Mouse (Mus musculus): ENCODE results near the gene Samd13. TPM values are rescaled to one million over a fixed set of nuclear protein-coding genes. Genes with fewer than 3 reads are reported as not detected.

Gene Samd13
- polyA plus RNA-seq, 1 experiment from 2014 or later: 1.3 TPM

Other genes starting within 250 kb of the Samd13 start
- 7.7 and 10.6 TPM in 2 replicates for gene Ctbs, start 235.8 kb downstream of the Samd13 start, polyA plus RNA-seq (2016; fragmentation: Nextera tagmentation; extraction: Ambion mirVana)
- gene Spata1, start 185.8 kb downstream of the Samd13 start, polyA plus RNA-seq (2016; fragmentation: Nextera tagmentation; extraction: Ambion mirVana): 9.2 and 10.4 TPM in 2 replicates
- gene Gng5, start 185.8 kb downstream of the Samd13 start, polyA plus RNA-seq (2016; fragmentation: Nextera tagmentation; extraction: Ambion mirVana): 959 and 960 TPM in 2 replicates
- gene Rpf1, start 164.2 kb downstream of the Samd13 start, polyA plus RNA-seq (2016; fragmentation: Nextera tagmentation; extraction: Ambion mirVana): 55.4 and 59.7 TPM in 2 replicates
- not detected in 2 replicates for gene Uox, start 115.2 kb downstream of the Samd13 start, polyA plus RNA-seq (2016; fragmentation: Nextera tagmentation; extraction: Ambion mirVana)
- gene Dnase2b, start 70.0 kb downstream of the Samd13 start, polyA plus RNA-seq (2016; fragmentation: Nextera tagmentation; extraction: Ambion mirVana): not detected in 2 replicates
- 0.22 TPM in 1 of 2 replicates, not detected in the other for gene 4930503B20Rik, start 34.3 kb downstream of the Samd13 start, polyA plus RNA-seq (2016; fragmentation: Nextera tagmentation; extraction: Ambion mirVana)
- gene Prkacb, start 127.4 kb upstream of the Samd13 start, polyA plus RNA-seq (2016; fragmentation: Nextera tagmentation; extraction: Ambion mirVana): 89.5 and 91.9 TPM in 2 replicates
- 5.4 and 7.6 TPM in 2 replicates for gene Ttll7, start 166.8 kb upstream of the Samd13 start, polyA plus RNA-seq (2016; fragmentation: Nextera tagmentation; extraction: Ambion mirVana)

All from embryonic facial prominence, embryonic 12.5 days (tissue).